Mouse (Mus musculus): Measurements from ENCODE around the gene Tlk1. TPM values are rescaled to one million over a fixed set of nuclear protein-coding genes. Genes with fewer than 3 reads are reported as not detected.

The Tlk1 gene
- polyA plus RNA-seq, 1 experiment from 2014 or later: 52.2 TPM

DNA sequence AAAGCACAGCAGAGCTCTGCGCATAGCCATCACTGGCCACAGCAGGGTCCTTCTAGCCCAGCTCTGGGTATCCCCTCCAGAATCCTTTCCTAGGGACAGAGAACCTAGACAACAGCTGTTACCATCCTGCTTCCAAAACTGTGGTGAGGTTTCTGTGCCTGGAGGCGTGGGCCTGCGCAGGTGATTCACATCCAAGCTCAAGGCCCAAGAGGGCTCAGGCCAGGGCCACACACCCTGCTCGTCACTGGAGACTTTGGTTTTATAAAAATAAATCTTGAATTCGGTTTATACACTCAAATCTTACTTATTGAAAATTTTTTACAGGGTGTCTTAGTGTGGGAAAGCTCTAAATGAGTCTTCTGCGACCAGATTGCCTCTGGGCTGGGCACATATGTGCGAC lies 115.3 kb downstream of the Tlk1 start:
- no peak overlapping the region for H3K4me2 ChIP-seq
- no peaks in the 10 kb centered on the region for H3K9me3 ChIP-seq (ENCODE audit: control insufficient read depth, low read length)
- 91% methylated on average over 7 of the region's 7 CpGs for WGBS
- H3K27me3 ChIP-seq (replicated peaks; ENCODE audit: control insufficient read depth, insufficient read depth, low read length): no peaks in the 10 kb centered on the region
- DNase-seq (ENCODE audit: low spot score): no peak
- H3K36me3 ChIP-seq (ENCODE audit: control insufficient read depth, insufficient read depth, low read length): peaks cover 35% of the 10 kb centered on the region
- no peaks in the 10 kb centered on the region for H3K4me1 ChIP-seq (replicated peaks; ENCODE audit: control insufficient read depth, insufficient read depth, low read length)
- H3K9ac ChIP-seq (ENCODE audit: low read depth, low read length): no peak overlapping the region
- no peak overlapping the region for H3K4me3 ChIP-seq (ENCODE audit: low read depth, low read length)
- no peak; the same call in 1 of the 2 replicates for ATAC-seq (replicated peaks; ENCODE audit: low FRiP score)
- no peak overlapping the region for H3K27ac ChIP-seq (ENCODE audit: low read depth, low read length)

DNA sequence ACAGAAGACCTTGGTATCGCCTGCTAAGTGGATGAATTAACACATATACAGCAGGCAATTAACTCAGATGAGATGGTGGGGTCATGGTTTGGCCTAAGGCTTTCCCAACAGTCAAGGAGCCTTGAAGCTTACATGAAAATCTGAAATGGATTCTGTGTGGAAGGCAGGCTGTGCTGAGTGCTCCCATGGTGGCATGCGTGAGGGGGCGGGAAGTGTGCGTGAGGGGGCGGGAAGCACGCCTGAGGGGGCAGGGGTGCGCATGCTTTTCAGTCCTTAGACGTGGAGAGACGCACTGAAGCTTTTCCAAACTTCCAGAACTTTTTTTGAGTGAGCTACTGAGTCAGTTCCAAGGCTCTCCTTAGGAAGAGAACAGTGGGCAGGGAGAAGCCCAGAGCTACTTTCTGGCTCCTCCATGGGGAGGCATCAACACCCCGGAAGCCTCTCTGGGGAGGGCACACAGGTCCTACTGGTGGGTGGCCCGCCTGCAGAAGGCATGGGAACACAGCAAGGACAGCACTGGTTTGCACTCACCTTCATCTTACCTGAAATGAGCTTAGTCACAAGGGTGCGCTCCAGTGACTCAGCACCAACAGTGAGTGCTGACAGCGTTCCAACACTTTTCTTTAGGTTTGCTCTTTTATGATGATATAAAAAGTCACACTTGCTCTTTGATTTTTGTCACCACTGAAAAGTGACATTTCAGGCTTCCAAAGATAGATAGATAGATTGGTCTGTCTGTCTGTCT lies 116.4 kb downstream of the Tlk1 start:
- DNase-seq (ENCODE audit: low spot score) (no peak), ATAC-seq (replicated peaks; ENCODE audit: low FRiP score) (no peak)
- 82% methylated on average over 13 of the region's 13 CpGs for WGBS

DNA sequence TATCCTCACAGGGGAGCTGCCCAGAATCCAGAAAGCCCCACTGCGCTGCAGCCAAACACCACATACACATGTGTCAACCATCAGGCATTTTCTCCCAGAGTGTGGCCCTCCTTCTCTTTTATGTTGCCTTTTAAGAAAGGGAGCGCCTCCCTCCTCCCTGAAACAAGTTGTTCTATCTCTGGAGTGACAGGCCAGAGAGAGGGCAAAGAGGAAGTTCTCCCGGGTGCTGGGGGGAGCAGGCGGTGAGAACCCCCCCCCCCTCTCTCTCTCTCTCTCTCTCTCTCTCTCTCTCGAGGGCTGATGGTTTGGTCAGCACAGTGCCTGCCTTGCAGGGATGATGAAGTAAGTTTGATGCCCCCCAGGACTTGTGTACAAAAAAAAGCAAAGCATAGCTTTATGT lies 123.1 kb downstream of the Tlk1 start:
- H3K4me3 ChIP-seq (ENCODE audit: low read depth, low read length): no peak overlapping the region
- no peak for DNase-seq (ENCODE audit: low spot score)
- 26% methylated on average over 4 of the region's 5 CpGs for WGBS
- ATAC-seq (replicated peaks; ENCODE audit: low FRiP score): no peak
- H3K4me2 ChIP-seq: no peak overlapping the region
- H3K27me3 ChIP-seq (replicated peaks; ENCODE audit: control insufficient read depth, insufficient read depth, low read length): no peaks in the 10 kb centered on the region
- H3K4me1 ChIP-seq (replicated peaks; ENCODE audit: control insufficient read depth, insufficient read depth, low read length): no peaks in the 10 kb centered on the region
- no peak overlapping the region for H3K9ac ChIP-seq (ENCODE audit: low read depth, low read length)
- no peak overlapping the region for H3K27ac ChIP-seq (ENCODE audit: low read depth, low read length)
- no peaks in the 10 kb centered on the region for H3K36me3 ChIP-seq (ENCODE audit: control insufficient read depth, insufficient read depth, low read length)
- H3K9me3 ChIP-seq (ENCODE audit: control insufficient read depth, low read length): no peaks in the 10 kb centered on the region

More for the DNA sequence above, 116.4 kb downstream of the Tlk1 start:
- H3K27ac ChIP-seq (ENCODE audit: low read depth, low read length): no peak overlapping the region
- peaks cover 28% of the 10 kb centered on the region for H3K36me3 ChIP-seq (ENCODE audit: control insufficient read depth, insufficient read depth, low read length)
- no peak overlapping the region for H3K9ac ChIP-seq (ENCODE audit: low read depth, low read length)
- H3K4me2 ChIP-seq: no peak overlapping the region
- no peaks in the 10 kb centered on the region for H3K9me3 ChIP-seq (ENCODE audit: control insufficient read depth, low read length)
- no peaks in the 10 kb centered on the region for H3K4me1 ChIP-seq (replicated peaks; ENCODE audit: control insufficient read depth, insufficient read depth, low read length)
- no peaks in the 10 kb centered on the region for H3K27me3 ChIP-seq (replicated peaks; ENCODE audit: control insufficient read depth, insufficient read depth, low read length)
- H3K4me3 ChIP-seq (ENCODE audit: low read depth, low read length): no peak overlapping the region

DNA sequence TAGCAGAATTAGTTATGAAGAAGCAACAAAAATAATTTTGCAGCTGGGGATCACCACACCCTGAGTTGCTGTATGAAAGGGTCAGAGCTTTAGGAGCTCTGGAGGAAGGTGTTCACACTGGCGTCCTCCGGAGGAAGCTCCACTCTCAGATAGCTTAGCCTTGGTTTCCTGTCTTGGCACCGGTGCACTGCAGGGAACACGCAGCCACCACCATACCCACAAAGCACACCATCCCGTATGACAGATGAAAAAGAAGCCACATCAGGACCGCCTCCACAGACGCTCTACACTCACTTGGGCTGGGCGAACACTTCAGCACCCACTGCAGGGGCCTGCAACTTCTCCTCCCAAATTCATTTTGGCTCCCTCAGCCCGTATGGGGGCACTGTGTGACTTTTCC lies 124.0 kb downstream of the Tlk1 start:
- no peak overlapping the region for H3K9ac ChIP-seq (ENCODE audit: low read depth, low read length)
- 44% methylated on average over 9 of the region's 9 CpGs for WGBS
- no peak for ATAC-seq (replicated peaks; ENCODE audit: low FRiP score)

DNA sequence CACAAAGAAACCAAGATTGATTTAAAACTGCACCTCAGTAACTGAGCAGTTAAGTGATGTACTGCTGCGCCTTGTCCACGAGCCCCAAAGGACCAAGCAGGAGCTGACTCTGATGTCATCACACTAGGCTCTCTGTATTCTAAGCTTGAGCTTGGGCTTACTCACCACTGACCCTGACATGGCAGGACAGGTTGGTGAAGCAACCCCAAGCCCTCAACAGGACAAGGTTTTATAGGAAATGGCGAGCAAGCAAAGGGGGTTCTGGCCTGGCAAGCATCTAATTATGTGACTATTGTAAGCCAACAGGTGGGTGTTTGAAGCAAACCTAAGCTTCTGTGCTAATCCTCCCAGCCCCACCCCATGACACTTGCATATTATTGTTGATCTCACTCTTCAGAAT lies 124.7 kb downstream of the Tlk1 start:
- H3K4me3 ChIP-seq (ENCODE audit: low read depth, low read length): no peak overlapping the region
- ATAC-seq (replicated peaks; ENCODE audit: low FRiP score): no peak

More for the DNA sequence above, 124.0 kb downstream of the Tlk1 start:
- DNase-seq (ENCODE audit: low spot score): no peak
- H3K36me3 ChIP-seq (ENCODE audit: control insufficient read depth, insufficient read depth, low read length): no peaks in the 10 kb centered on the region
- H3K27ac ChIP-seq (ENCODE audit: low read depth, low read length): no peak overlapping the region
- H3K4me3 ChIP-seq (ENCODE audit: low read depth, low read length): no peak overlapping the region
- H3K9me3 ChIP-seq (ENCODE audit: control insufficient read depth, low read length): no peaks in the 10 kb centered on the region
- H3K4me1 ChIP-seq (replicated peaks; ENCODE audit: control insufficient read depth, insufficient read depth, low read length): no peaks in the 10 kb centered on the region
- H3K27me3 ChIP-seq (replicated peaks; ENCODE audit: control insufficient read depth, insufficient read depth, low read length): no peaks in the 10 kb centered on the region
- H3K4me2 ChIP-seq: no peak overlapping the region

DNA sequence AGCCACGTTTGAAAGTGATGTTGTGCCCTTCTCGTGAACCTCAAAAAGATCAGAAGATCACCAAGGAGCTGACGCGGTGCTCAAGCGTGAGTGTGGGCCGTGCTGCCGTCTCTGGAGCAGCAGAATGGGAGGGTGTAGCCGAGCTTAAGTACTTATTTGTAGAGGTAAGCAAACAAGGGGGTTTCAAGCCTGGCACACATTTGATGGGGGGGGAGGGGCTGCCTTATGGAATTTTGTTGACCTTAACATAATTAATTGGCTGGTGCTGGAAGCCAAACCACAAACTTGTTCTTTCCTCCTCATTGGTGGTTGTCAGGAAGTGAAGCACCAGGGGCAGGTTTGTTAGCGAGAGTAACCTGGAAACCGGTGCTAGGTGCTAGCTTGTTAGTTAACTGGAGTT lies 129.8 kb downstream of the Tlk1 start:
- Histone ChIP-seq H3K9ac (ENCODE audit: low read depth, low read length) (no peak overlapping the region), H3K27ac (ENCODE audit: low read depth, low read length) (no peak overlapping the region), H3K9me3 (ENCODE audit: control insufficient read depth, low read length) (no peaks in the 10 kb centered on the region), H3K27me3 (replicated peaks; ENCODE audit: control insufficient read depth, insufficient read depth, low read length) (no peaks in the 10 kb centered on the region), H3K4me3 (ENCODE audit: low read depth, low read length) (no peak overlapping the region), H3K4me2 (no peak overlapping the region), H3K36me3 (ENCODE audit: control insufficient read depth, insufficient read depth, low read length) (peaks cover 8% of the 10 kb centered on the region; the same call in 1 of the 2 replicates), H3K4me1 (replicated peaks; ENCODE audit: control insufficient read depth, insufficient read depth, low read length) (no peaks in the 10 kb centered on the region)
- ATAC-seq (replicated peaks; ENCODE audit: low FRiP score) (no peak), DNase-seq (ENCODE audit: low spot score) (no peak)
- 81% methylated on average over 10 of the region's 10 CpGs for WGBS

More for the DNA sequence above, 124.7 kb downstream of the Tlk1 start:
- no peak for DNase-seq (ENCODE audit: low spot score)
- Histone ChIP-seq H3K9ac (ENCODE audit: low read depth, low read length) (no peak overlapping the region), H3K36me3 (ENCODE audit: control insufficient read depth, insufficient read depth, low read length) (no peaks in the 10 kb centered on the region), H3K27ac (ENCODE audit: low read depth, low read length) (no peak overlapping the region), H3K4me1 (replicated peaks; ENCODE audit: control insufficient read depth, insufficient read depth, low read length) (no peaks in the 10 kb centered on the region), H3K9me3 (ENCODE audit: control insufficient read depth, low read length) (no peaks in the 10 kb centered on the region), H3K27me3 (replicated peaks; ENCODE audit: control insufficient read depth, insufficient read depth, low read length) (no peaks in the 10 kb centered on the region), H3K4me2 (no peak overlapping the region)
- WGBS: 86% methylated on average over 3 of the region's 3 CpGs

DNA sequence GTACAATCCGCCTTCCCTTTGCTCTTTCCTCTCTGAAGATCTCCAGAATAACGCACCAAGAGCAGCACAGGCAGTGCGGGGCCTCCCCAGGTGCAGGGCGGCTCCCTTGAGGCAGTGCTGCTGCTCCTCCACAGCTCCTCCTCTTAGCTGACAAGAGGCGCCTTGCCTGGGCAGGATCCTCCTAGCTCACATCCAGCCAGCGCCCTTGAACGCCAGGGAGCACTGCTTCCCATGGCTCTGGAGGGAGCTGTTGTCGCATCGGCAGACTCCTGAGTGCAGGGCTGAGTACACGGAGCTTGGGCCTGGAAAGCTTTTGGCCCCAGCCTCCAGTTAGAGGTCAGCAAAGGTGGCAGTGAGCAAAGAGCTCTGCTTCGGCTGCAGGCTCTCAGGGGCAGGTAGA lies 135.3 kb downstream of the Tlk1 start:
- Histone ChIP-seq H3K4me3 (ENCODE audit: low read depth, low read length) (no peak overlapping the region), H3K9me3 (ENCODE audit: control insufficient read depth, low read length) (no peaks in the 10 kb centered on the region), H3K36me3 (ENCODE audit: control insufficient read depth, insufficient read depth, low read length) (peaks cover 33% of the 10 kb centered on the region; the same call in 1 of the 2 replicates), H3K4me2 (no peak overlapping the region), H3K4me1 (replicated peaks; ENCODE audit: control insufficient read depth, insufficient read depth, low read length) (no peaks in the 10 kb centered on the region), H3K27me3 (replicated peaks; ENCODE audit: control insufficient read depth, insufficient read depth, low read length) (no peaks in the 10 kb centered on the region), H3K27ac (ENCODE audit: low read depth, low read length) (no peak overlapping the region), H3K9ac (ENCODE audit: low read depth, low read length) (no peak overlapping the region)
- DNase-seq (ENCODE audit: low spot score): no peak
- WGBS: 80% methylated on average over 11 of the region's 11 CpGs
- no peak for ATAC-seq (replicated peaks; ENCODE audit: low FRiP score)

DNA sequence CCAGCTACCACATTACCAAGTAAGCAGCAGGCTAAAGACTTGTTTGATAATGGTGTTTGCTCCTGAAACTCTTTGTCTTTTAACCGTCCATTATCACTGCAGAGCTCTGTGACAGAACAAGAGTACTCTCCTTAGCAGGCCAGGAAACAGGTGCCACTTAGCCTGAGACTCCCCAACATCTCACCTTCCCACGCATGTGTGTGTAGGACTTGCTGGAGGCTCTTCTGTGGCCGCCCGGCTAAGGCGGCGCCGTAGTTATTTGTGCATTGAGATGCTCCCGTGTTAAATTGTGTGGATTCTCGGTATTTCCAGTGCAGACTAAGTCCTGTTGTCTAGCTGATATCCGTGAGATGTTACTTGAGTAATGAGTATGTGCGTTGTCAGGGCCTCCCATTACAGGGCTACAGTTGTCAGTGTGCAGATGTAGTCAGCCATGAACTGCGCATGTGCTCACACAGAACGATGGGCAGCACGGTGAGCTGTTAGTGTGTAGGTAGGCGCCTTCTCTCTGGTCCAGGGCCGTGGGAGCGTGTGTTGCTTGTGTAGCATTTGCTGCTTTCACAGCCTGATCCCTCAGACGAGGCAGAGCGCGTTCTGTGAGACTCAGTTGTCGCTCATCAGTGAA lies 137.0 kb downstream of the Tlk1 start:
- H3K4me1 ChIP-seq (replicated peaks; ENCODE audit: control insufficient read depth, insufficient read depth, low read length): no peaks in the 10 kb centered on the region
- no peaks in the 10 kb centered on the region for H3K9me3 ChIP-seq (ENCODE audit: control insufficient read depth, low read length)
- peaks cover 36% of the 10 kb centered on the region; the same call in 1 of the 2 replicates for H3K36me3 ChIP-seq (ENCODE audit: control insufficient read depth, insufficient read depth, low read length)
- no peak overlapping the region for H3K9ac ChIP-seq (ENCODE audit: low read depth, low read length)
- no peak overlapping the region for H3K4me3 ChIP-seq (ENCODE audit: low read depth, low read length)
- ATAC-seq (replicated peaks; ENCODE audit: low FRiP score): no peak
- H3K27ac ChIP-seq (ENCODE audit: low read depth, low read length): no peak overlapping the region
- no peaks in the 10 kb centered on the region for H3K27me3 ChIP-seq (replicated peaks; ENCODE audit: control insufficient read depth, insufficient read depth, low read length)
- no peak overlapping the region for H3K4me2 ChIP-seq
- WGBS: 92% methylated on average over 21 of the region's 21 CpGs
- DNase-seq (ENCODE audit: low spot score): no peak

DNA sequence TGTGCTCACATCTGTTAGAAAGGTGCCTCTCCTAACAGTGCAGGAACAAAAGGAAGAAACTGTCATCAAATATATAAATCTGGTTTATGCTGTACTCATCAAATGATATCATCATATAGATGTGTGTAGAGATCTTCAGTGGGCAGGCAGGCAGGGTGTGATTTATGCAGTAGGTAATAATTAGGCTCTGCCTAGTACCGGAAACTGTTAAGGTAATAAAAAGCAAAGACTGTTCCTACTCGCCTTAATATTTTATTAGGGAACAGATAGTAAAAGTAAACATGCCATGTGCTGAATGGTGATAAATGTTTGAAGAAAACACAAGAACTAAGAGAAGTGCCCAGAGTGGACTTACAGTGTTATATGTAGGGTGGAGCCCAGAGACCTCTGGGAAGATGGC lies 143.2 kb downstream of the Tlk1 start:
- ATAC-seq (replicated peaks; ENCODE audit: low FRiP score): no peak

More for the DNA sequence above, 143.2 kb downstream of the Tlk1 start:
- Histone ChIP-seq H3K27ac (ENCODE audit: low read depth, low read length) (no peak overlapping the region), H3K36me3 (ENCODE audit: control insufficient read depth, insufficient read depth, low read length) (peaks cover 38% of the 10 kb centered on the region), H3K9me3 (ENCODE audit: control insufficient read depth, low read length) (no peaks in the 10 kb centered on the region), H3K27me3 (replicated peaks; ENCODE audit: control insufficient read depth, insufficient read depth, low read length) (no peaks in the 10 kb centered on the region), H3K4me3 (ENCODE audit: low read depth, low read length) (no peak overlapping the region), H3K9ac (ENCODE audit: low read depth, low read length) (no peak overlapping the region), H3K4me1 (replicated peaks; ENCODE audit: control insufficient read depth, insufficient read depth, low read length) (no peaks in the 10 kb centered on the region), H3K4me2 (no peak overlapping the region)
- no peak for DNase-seq (ENCODE audit: low spot score)
- WGBS: 84% methylated on average over 2 of the region's 2 CpGs

All from liver, embryonic 11.5 days (tissue).